Mouse (Mus musculus) left cerebral cortex, postnatal 10 days (tissue): ENCODE results near the gene Tas2r138. TPM values are rescaled to one million over a fixed set of nuclear protein-coding genes. Genes with fewer than 3 reads are reported as not detected.
"Not testable (repeated sequence)": the region's sequence is repeated elsewhere in the genome, so short reads cannot be mapped to it uniquely, and the experiment has no call there.

Experiments used
- DNase-seq, 2 experiments: peaks; one replicate each; pipeline ENCODE4 v3.0.0; 2021 to 2022; ENCODE audit warnings: low spot score in 2 of 2, mixed read lengths in 1 of 2; ENCODE audit errors: extremely low spot score in 1 of 2
- intact Hi-C: fragments of 180-260 bp; cut with DNase I; formaldehyde crosslinking; loops from one replicate; pipeline ENCODE4 v1.15.1; 2025
- total RNA-seq, 2 experiments: library from RNA; stranded (reverse); gene quantifications; 2 replicates each; pipeline ENCODE4 v1.2.3; 2021

Gene Tas2r138
- total RNA-seq: not detected

- intact Hi-C loops: loop anchor here (10.0 kb wide), 1 partner anchor 221 kb away; no protein-coding TSS in a partner anchor
- DNase-seq: no peak
These were observed at the start of gene Tas2r138 for GRCm38 (mm10) chr6:40613260-40613852. TSS of gene Tas2r138 (minus strand) at chr6:40613310.

GRCm38 (mm10) chr6:40660930-40661329 is 47.8 kb upstream of the Tas2r138 start:
- no peak for DNase-seq
- intact Hi-C loops: no loop called here

GRCm38 (mm10) chr6:40650953-40651352 is 37.8 kb upstream of the Tas2r138 start:
- DNase-seq: no peak
- intact Hi-C loops: no loop called here

GRCm38 (mm10) chr6:40645701-40646100 is 32.6 kb upstream of the Tas2r138 start:
- intact Hi-C loops: no loop called here

GRCm38 (mm10) chr6:40640710-40641538 is 27.8 kb upstream of the Tas2r138 start:
- intact Hi-C loops: no loop called here
- DNase-seq: no peak

More at GRCm38 (mm10) chr6:40645701-40646100, 32.6 kb upstream of the Tas2r138 start:
- DNase-seq: no peak

GRCm38 (mm10) chr6:40637755-40638154 is 24.6 kb upstream of the Tas2r138 start:
- intact Hi-C loops: no loop called here
- DNase-seq: no peak

- no peak for DNase-seq
- intact Hi-C loops: no loop called here
These were observed 22.4 kb upstream of the Tas2r138 start for GRCm38 (mm10) chr6:40635559-40635958.

GRCm38 (mm10) chr6:40634640-40635071 is 21.5 kb upstream of the Tas2r138 start:
- intact Hi-C loops: no loop called here
- no peak for DNase-seq

GRCm38 (mm10) chr6:40628406-40629000 is 15.4 kb upstream of the Tas2r138 start, which contains the start of gene Mgam:
TSS of gene Mgam (plus strand) at chr6:40628831.
- intact Hi-C loops: no loop called here
- DNase-seq: no peak

GRCm38 (mm10) chr6:40626111-40626510 is 13.0 kb upstream of the Tas2r138 start:
- no peak for DNase-seq
- intact Hi-C loops: no loop called here

GRCm38 (mm10) chr6:40617965-40618364 is 4.9 kb upstream of the Tas2r138 start:
- peak; percentile 63 to 69 for DNase-seq
- intact Hi-C loops: loop anchor here (2.0 to 10.0 kb wide), 2 partner anchors 71 to 217 kb away; no protein-coding TSS in a partner anchor

GRCm38 (mm10) chr6:40610244-40610643 is 2.9 kb downstream of the Tas2r138 start:
- intact Hi-C loops: loop anchor here (10.0 kb wide), 1 partner anchor 225 kb away; no protein-coding TSS in a partner anchor
- peak in 1 of 2 experiments; percentile 31 for DNase-seq

- intact Hi-C loops: no loop called here
- DNase-seq: peak; percentile 44 to 53
These were observed 5.7 kb downstream of the Tas2r138 start for GRCm38 (mm10) chr6:40607431-40607830.

GRCm38 (mm10) chr6:40598546-40598945 is 14.6 kb downstream of the Tas2r138 start:
- intact Hi-C loops, DNase-seq: not testable (repeated sequence)

- intact Hi-C loops: no loop called here
These were observed 18.1 kb downstream of the Tas2r138 start for GRCm38 (mm10) chr6:40594804-40595550.

GRCm38 (mm10) chr6:40588346-40588745 is 24.8 kb downstream of the Tas2r138 start:
- no peak for DNase-seq
- intact Hi-C loops: no loop called here

More at GRCm38 (mm10) chr6:40594804-40595550, 18.1 kb downstream of the Tas2r138 start:
- no peak for DNase-seq

- intact Hi-C loops: no loop called here
- no peak for DNase-seq
These were observed 27.5 kb downstream of the Tas2r138 start, which contains the start of gene Clec5a for GRCm38 (mm10) chr6:40585645-40586044. TSS of gene Clec5a (minus strand) at chr6:40585821.

GRCm38 (mm10) chr6:40584336-40584735 is 28.8 kb downstream of the Tas2r138 start:
- intact Hi-C loops: no loop called here
- DNase-seq: no peak

- DNase-seq: no peak
- intact Hi-C loops: no loop called here
These were observed 36.8 kb downstream of the Tas2r138 start for GRCm38 (mm10) chr6:40576305-40576704.
